Mouse (Mus musculus) mesoderm, embryonic 11.5 days (tissue): Measurements from ENCODE around the gene Fgf12.

Experiments used
- DNase-seq: peaks from one replicate; pipeline ENCODE4 v3.0.0-alpha.2; 2012; ENCODE audit warnings: low read depth, low spot score

Fgf12 gene

DNA sequence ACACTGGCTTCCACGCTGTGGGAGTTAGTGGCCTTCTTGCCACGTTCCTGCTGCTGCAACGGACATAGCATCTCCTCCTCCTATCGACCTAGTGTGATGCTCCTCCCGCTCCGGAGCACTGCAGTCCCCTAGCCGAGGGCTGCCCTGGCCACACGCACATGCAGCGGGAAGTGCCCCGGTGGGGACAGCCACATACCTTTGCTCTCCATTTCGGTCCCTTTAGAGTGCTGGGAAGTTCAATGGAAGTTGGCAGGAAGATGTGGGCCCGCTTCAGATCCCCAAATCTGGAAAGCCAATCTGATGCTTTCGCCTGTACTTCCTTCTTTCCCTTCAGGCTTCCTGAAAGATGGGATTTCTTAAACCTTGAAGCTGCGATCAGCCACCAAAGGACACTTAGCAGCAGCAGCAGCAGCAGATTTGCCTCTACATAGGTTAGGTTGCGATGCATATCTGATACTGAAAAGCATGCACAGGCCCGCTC is at the start of gene Fgf12:
Gene Fgf12, minus strand, starts transcription at position 431 of the 481 bp plus-strand sequence.
- DNase-seq = no peak

DNA sequence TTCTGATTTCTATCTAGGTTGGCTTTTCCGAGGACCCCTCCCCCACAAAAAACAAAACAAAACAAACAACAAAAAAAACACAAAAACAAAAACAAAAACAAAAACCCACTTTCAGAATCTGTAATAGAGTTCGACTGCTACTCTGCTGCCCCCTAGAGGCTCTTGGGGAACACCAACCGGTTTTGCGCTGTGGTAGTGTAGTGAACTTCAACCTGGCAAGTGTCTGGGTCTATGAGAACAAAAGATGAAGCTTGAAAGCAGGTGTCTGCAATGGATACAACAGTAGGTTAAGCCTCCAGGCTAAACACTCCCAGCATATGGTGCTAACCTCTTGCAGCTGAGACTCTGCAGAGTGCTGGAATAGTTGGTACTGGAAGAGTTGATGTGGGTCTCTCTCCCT is 40.2 kb upstream of the Fgf12 start:
- peak; percentile 58 for DNase-seq

DNA sequence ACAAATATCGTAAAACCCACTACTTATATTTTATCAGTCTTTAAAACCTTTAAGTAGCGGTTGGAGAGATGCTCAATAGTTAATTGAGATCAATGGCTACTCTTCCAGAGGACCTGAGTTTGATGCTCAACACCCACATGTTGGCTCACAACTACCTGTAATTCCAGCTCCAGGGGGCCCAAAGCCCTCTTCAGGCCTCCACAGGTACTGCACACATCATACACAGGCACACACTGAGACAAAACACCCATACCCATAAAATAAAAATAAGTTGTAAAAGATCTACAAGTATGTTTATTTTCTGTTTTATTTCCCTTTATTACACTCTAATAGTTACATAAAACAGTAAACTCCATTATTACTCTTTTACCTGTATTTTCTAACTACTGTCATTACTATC is 17.4 kb upstream of the Fgf12 start:
- no peak for DNase-seq

DNA sequence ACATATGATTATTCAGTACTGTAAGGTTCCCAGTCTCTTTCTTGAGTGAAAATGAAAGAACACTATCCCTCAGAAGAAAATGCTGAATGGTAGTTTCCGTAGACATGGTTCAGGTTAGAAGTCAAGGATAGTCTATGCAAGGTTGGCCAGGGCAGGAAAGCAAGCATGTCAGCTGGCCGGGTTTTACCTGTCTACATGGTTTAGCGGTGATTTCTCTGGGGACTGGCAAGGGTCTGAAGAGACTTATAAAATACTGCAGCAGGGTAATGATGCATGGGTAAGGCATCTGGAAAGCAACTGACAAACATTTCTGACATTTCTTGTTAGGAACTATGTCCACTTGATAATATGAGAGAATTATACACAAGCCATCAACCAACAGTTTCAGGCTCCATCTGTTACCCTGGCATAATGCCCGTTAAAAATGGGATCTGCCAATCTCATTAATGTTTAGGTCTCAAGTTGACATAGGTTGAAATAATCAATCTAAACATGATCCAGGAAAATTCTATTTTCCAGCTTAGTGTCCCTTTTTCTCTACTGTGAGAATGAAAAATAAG is 8.6 kb upstream of the Fgf12 start:
- DNase-seq = no peak

DNA sequence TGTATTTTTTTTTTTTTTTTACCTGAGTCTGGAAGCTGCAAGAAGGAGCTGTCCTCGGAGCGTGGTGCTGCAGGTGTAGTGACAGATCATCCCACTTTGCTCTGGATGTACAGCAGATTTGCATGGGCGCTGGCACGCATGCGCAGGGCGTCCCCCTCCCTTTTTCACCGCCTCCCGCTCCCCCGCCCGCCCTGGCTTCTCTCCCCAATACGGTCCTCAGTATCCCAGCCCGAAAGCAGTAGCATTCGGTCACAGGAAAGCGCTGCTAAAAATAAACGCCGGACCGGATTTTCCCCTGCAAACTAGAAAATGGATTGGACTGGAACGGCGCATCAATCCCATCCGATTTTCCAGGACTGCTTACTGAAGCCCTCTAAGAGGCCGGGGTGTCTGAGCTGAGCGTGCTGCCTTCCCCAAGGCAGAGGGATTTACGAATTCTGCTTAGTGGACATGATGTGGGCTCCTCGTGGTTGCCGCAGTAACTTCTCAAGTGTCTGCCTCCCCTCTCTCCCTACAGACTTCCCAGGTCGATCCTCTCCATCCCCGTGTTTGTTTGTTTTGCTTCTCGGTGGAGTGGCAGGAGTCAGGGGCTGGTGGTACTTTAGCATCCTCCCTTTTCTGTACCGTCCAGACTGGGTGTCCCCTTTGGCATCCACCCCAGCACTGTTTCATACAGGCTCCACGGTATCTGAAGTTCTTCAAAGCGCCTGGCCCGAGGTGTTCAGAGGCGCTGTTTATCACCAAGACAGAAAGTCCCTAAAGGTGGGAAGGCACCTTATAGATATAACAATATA is 453 bp upstream of the Fgf12 start:
- peak; percentile 93 for DNase-seq

DNA sequence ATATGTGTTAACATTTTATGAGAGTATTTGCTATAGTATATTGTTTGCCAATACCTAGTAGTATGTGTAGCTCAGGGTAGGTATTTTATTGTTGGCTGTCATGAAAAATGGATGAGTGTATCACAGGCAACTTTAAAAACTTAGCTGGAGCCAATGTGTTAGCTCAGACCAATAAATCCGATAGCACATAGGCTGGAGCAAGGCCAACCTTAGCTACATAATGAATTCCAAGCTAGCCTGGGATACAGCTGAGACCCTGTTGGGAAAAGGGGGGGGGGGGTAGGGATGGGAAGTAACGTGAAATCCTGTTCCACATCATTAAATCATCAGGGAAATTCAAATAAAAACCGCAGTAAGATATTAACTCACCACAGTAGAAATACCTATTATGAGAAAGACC is 18.4 kb downstream of the Fgf12 start:
- no peak for DNase-seq

DNA sequence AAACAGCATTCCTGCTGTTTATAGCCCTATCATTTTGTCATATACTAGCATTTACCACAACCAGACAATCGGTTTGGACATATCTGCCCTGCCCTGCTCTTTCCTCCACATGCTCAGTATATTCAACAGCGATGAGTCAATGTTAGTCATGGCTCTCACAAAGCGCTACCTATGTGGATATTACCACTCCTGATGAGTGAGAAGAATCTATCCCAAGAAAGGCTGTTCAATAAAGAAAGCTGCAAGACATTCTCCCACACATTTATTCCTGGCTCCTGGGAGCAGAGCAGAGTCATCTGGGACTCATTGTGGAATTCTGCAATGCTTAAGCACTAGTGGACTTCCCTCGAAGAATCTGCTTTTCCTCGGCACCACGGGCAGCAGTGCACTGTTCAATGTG is 26.1 kb downstream of the Fgf12 start:
- DNase-seq = no peak

DNA sequence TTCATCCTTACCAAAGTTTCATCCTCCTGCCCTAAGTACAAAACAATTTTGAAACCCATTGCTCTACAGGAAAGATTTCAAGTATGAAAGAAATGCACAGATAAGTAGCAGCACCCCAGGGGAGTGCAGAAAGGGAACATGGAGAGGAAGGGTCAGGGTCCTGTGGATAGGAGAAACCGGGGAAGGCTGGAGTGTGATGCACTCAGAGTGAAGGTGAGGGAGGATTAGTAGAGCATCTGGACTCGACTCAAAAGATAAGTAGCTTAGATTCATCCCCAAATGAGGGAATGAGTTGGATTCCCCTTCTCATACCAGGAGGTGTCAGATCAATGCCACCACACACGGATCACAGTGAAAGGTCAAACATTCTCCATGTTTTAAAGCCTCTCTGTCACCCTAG is 46.2 kb downstream of the Fgf12 start:
- no peak for DNase-seq

DNA sequence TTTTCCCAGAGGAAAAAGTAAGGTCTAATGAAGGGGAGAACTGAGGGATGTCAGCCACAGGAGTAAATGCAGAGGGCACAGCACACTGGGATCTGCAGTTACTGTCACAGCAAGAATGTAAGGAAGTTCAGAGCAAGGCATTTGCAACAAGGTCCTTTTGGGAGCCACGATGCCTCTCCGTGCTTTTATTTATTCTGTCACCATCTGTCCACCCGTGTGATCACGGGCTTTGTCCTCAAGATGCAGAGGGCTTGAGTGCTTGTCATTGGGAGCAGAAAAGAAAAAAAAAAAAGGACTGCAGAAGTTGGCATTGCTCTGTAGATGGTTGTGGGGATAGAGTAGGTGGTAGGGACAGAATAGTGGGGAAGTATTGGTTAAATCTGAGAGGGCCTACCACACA is 52.5 kb downstream of the Fgf12 start:
- no peak for DNase-seq

DNA sequence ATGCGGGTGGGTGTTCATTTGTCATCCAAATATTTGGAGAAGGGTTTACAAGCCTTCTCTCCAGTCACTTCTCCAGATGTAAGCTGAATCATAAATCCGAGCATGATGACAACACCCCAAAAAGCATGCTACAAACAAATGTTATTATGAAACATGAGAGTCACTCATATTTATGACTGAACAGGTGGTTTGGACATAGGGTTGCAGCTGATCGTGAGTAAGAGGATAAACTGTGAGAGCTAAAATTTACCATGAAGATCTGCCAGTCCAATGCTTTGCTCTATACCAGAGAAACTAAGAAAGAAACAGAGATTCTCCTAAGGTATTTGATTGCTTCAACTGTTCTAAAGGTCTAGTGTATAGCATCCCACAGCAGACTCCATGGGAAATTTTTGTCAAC is 56.0 kb downstream of the Fgf12 start:
- DNase-seq = no peak

DNA sequence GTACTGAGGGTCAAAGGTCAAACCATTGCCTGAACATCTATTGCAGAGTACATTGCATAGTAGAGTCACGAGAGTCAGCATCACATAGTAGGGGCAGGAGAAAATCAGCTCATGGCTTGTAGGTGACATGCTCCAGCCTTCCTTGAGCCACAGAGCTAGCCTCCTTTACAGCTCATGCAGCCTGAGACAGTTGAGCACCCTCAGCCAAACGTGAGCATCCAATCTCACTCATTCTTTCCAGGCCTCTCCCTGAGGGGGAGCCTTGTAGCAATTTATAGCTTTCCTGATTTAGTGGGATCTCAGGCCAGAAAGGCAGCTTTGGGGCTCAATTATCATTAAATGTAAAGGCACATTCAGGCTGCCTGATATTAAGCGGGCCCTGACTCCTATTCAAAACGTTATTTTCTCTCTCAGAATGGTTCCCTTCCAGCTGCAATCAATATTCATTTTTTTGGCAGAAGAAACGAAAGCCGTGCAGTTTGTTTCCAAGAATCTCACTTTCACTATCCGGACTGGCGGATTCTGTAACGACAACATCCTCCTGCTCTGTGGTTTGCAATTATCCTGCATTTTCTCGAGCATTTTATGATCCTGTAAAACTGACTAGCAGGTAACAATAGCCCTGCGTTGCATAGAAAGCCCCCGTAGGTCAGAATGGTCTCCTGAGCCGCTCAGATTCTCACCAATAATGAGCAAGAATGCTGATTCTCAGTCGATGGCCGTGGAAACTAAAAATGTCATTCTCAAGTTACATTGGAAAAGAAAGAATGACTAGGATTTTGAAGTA is 58.6 kb downstream of the Fgf12 start:
- no peak for DNase-seq

DNA sequence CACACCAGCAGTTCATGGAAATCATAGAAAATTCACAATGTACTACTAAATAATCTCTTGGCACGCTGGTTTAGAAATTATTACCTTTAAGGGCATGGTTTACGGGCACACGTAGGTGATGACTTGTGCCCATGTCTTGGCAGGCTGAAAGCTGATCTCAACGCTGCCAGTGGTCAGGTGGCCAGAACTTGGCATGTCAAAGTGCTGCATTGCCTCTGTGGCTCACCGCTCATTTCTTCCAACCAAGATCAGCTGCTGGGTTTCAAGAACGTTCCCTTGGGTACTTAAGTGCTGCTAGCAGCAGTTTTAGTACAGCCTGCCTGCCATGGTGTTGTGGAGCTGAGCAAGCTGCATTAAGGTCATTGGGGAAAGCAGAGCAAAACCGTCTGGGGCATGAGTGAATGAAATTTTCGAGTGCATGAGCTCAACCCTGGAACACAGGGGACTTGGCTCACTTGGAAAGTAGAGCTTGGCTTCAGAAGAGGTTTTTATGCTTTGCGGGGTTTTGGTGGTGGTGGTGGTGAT is 63.9 kb downstream of the Fgf12 start:
- no peak for DNase-seq

DNA sequence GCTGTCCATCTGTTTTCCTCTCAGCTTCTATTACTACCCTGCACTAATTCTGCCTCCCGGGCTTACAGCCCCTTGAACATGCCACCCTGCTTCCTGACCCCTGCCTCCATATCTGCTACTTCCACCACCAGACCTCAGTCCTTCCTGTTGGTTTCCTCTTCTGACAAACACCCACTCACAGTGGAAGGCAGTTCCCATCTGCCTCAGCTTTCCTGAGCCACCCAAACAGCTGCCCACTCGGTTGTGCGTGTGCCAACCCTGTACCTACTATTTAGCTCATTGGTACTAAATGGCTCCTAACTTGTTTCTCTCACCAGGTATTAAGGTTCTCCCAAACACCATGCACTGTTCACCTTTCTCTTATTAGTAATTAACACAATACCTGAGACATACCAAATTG is 71.2 kb downstream of the Fgf12 start:
- no peak for DNase-seq

DNA sequence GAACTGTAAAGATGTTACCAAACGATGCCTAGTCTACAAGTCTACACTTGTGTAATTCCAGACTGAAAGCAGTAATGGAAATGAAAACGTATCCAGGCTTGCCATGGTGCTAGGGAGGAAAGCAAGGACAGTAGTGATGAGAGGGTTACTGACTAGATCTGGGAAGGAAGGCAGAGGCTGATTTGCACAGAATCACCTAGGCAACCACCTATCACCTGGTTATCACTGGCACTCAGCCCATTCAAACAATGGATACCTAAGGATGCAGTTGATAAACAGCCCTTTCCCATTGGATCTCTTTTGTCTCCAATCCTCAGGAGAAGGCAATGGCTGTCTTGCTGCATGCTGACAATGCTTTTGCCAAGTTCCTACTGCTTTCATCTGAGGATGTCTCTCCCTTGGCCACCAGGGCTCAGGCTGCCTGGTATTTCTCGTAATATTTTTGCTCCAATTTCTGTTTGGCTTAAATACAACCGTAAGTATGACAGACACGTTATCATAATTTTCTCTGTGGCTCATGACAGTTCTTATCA is 84.0 kb downstream of the Fgf12 start:
- no peak for DNase-seq

DNA sequence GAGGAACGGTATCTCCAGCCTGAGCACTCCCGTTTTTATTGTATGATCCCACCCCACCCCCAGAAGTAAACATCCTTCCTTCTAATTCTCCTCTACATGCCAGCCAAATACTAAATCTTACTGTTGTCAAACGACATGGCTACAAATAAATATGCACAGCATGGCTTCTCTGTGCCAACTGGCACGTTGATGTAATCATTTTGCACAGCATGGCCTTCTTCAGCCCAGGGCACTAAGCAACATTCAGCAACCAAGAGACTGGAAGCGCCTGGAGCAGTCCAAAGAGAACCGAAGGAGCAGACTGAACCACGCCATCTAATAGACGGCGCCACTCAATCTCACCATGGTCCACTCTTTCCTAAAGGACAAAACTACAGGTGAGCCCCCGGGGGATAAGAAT is 100.2 kb downstream of the Fgf12 start:
- DNase-seq = no peak

DNA sequence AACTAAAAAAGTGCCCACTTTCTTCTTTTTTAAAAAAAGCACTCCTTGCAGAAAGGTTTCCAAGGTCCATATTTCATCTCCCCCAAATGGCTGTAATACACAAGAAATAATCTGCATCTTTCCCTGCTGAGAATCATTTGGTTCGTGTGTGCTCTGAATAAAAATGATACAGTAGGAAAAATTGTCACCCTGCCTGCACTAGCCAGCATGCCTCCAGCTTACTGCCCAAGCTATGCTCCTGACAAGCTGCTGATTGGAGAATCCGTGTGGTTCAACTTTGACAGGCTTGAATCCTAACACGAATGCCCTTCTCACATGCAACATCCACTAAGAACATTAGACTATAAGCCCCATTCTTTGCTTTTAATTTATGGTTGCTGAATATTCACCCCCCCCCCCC is 102.3 kb downstream of the Fgf12 start:
- no peak for DNase-seq

DNA sequence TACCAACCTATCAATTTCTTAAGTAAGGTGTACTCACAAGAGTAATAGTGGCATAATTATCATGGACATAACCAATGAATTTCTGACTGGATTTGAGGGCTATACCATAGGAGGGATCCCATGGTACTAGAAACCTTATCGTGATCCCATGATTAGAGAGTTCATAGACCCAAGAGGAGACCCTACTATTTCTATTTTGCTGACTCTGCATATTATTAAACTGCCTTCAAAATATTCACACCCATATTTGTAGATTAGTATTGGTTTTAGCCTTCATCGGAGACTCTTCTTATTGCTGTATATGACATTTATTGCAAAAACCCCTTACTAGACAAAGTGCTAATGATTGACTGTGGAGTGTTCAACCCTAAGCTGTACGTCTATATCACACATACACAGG is 107.8 kb downstream of the Fgf12 start:
- no peak for DNase-seq

DNA sequence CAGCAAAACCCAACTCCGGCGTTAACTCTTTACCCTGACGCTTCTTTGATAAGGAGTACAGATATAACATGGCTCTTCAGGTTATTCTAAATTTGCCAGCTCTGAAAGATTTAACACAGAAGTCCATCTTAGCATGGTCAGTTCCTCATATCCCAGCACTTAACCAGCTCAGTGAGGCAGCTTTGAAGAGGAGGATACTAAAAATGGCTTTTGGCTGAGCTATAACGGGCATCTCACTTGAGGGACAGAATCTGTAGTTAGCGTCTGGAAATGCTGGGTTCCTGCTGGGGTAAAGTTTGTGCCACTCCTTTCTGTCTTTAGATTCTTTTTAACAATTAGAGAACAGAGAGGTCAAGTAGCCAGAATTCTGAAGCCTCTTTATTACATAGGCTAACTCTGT is 121.1 kb downstream of the Fgf12 start:
- DNase-seq = no peak

DNA sequence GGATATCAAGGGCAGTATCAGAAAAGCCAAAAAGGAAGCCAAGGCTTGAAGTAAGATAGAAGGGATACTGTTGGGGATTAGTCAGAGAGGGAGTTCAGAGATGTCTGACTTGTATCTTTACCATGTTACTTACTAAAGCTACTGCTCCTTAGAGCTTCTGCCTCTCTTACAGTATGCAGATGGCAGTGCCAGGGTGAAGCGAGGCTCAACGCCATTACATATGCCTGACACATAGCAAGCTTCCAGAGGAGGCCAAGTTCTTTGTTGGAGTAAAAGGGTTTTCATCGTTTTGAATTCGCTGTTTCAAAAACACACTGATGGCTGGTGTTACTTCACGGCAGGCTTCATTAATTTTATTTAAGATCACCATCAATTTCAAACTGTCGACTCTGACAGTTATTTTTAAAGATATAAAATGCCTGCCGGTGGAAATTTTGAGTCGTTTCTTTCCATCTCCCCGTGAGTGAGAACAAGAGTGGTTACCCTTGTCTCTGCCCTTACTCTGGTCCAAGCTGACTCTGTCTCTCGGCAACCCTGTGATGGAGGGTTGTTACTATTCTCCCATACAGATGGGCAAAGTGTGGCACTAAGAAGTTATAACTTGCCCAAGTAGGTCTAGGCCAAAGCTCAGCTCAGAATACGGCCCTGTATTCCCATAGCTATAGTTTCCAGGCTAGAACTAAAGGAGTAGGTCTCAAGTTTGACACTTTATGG is 121.9 kb downstream of the Fgf12 start:
- DNase-seq = no peak

DNA sequence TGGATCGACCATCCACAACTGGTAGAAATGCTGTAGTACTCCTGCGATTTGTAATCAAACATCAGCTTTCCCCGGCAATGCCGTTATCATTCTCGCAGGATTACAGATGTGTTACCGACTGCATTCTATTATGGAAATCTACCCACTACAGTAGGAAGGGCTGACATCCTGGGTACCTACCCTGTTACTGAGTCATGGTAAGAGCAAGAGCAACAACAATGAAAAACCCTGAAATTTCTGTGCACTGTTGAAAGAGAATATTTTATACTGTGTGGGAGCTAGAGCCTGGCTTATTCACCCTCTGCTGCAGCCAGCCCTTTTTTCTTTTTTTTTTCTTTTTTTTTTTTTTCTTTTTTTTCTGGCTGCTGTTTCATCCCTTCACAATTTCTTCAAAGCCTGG is 126.6 kb downstream of the Fgf12 start:
- no peak for DNase-seq

DNA sequence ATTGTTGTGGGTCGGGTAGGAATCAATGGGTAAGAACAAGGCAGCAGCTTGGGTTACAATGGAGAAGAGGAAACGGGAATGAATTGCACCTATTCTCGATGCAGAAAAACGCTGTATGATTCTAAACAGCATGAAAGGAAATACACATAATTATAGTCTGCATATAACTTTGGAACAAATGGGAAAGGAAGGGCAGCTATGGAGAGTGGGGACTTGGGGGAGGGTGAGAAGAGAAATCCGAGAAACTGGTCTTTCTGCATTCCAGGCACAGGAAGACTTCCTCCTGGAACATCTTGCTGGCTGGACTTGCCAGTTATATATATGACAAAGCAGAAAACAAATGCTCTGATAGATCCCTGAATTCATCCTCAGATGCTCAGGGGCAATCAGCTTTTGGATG is 127.2 kb downstream of the Fgf12 start:
- peak; percentile 4 for DNase-seq

DNA sequence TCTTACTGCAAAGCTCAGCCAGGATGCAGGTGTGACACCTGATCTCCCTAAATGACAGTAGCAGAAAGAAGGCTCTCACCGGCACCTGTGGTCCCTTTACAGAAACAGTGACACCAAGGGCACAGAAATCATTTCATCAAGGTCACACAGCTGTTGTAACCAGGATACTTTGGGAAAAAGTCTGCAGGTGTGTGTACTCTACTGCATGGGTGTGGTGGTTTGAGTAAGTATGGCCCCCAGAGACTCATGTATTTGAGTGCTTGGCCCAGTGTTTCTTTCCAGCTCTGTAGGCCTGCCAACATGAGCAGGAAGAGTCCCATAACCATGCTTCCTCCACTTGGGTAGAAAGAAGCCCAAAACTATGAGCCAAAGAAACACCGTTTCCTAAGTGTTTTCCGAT is 138.5 kb downstream of the Fgf12 start:
- no peak for DNase-seq
